Mouse (Mus musculus): Measurements from ENCODE around the gene Pla2r1.

DNA sequence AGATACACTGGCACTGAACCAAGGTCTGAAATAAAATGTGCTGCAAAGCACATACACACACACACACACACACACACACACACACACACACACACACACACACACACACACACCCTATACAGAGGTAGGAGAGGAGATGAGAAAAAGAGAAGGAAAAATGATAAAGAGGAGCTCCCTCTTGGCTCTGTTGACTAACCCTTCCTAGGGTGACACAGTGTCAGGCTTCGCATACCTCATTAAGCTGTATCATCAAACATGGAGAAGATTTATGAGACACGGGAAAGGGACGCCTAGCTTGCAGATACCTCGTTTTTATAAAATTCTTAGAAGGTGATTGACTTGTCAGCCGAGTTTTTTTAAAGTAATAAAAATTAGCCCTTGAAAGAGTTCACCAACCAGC, 116.3 kb downstream of the Pla2r1 start:
- TF ChIP-seq CTCF (IDR thresholded peaks at IDR 0.05; ENCODE audit: low read depth, low read length) (no peak), POLR2A (IDR thresholded peaks at IDR 0.05; ENCODE audit: insufficient read depth, low read length) (no peak)
